Mouse (Mus musculus): ENCODE data around the gene Fbxo31. TPM values are rescaled to one million over a fixed set of nuclear protein-coding genes. Genes with fewer than 3 reads are reported as not detected.

Fbxo31 gene
- polyA plus RNA-seq (2017; shearing (Covaris generic)): 24.0 TPM

GRCm38 (mm10) chr8:121578676-121579451 is at the start of gene Fbxo31:
Gene Fbxo31, minus strand, starts transcription at chr8:121578806.

DNA sequence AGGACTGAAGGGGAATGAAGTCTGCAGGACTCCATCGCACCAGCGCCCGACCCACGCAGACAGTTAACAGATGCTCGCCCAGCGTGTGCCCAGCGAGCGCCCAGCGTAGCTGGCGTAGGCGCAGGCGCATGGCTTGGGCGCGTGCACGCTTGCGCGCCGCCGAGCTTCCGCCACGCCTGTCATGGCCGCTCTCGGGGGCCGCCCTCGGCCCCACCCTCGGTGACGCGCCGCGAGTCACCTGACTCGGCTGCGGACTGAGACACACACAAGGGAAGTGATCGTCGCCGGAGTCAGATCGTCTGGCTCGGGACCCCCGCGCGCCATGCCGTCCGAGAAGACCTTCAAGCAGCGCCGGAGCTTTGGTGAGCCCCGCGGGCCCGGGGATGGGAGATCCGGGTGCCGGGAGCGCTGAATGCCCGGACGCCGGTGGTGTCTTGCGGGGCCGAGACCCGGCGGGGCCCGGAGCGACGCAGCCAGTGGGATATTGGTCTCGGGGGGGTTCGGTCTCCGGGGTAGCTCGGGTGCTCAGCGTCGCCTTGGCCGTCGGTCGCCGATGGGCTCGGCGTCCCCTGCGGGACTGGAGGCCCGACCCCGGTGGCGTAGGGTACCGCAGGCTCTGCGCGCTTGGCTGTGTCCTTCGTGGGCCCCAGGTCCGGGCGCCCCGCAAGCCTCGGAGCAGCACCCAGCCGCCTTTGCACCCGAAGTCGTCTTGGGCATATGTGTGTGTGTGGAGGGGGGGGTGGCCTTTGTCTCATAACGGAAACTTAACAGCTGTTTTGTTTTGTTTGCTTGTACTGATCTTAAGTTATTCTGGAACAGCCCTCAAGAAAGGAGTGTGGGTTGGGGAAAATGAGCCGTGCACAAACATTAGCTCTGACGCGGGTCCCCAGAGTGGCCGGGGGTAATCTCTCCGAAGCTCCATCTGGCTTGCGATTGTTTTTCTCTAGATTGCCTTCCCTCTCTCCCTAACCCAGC is 11.9 kb upstream of the Fbxo31 start, which contains the start of gene Map1lc3b:
Gene Map1lc3b, plus strand, starts transcription at position 159 of the 975 bp plus-strand sequence.

DNA sequence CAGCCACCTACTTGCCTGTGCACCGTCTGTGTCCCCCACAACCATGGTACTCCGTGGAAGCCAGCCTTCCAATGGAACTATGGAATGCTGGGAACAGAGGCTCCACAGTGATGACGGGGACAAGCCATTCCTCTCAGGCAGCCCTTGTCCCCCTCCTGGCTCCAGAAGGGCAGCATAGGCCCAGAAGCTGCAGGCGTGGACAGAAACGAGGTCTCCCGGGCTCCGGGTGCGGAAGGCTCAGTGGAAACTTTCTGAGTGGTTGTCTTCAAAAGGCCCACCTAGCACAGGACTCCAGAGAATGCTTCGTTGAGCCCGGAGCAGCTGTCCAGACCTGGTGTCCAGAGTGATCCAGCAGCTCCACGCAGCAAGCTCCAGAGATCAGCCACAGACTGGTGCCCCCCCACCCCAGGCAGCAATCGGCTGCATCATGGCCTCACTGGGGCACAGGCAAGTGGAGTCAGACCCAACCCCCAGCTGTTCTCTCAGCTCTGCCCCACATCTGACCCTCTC is 34.3 kb downstream of the Fbxo31 start, which contains the start of gene 1700018B08Rik:
Gene 1700018B08Rik, minus strand, starts transcription at position 45 of the 510 bp plus-strand sequence.

Other genes with a start within 250 kb of the Fbxo31 start
- gene 1700018B08Rik, start 34.5 kb downstream of the Fbxo31 start, polyA plus RNA-seq (2017; shearing (Covaris generic)): not detected
- gene Map1lc3b, start 11.6 kb upstream of the Fbxo31 start, polyA plus RNA-seq (2017; shearing (Covaris generic)): 378 TPM
- 0.76 TPM for gene Zcchc14, start 74.1 kb upstream of the Fbxo31 start, polyA plus RNA-seq (2017; shearing (Covaris generic))
- 0.12 TPM for gene Jph3, start 150.8 kb upstream of the Fbxo31 start, polyA plus RNA-seq (2017; shearing (Covaris generic))